Mouse (Mus musculus) 3T3-L1 (cell line): Measurements from ENCODE around the gene Becn1.
A peak's percentile ranks its signal among the peaks of the same experiment; 100 is the strongest.
"Not testable (repeated sequence)": the region's sequence is repeated elsewhere in the genome, so short reads cannot be mapped to it uniquely, and the experiment has no call there.

ENCODE experiments used
- DNase-seq: peaks from one replicate; pipeline ENCODE4 v3.0.0-alpha.2; 2015; ENCODE audit warnings: low read depth, low spot score

Becn1 gene

GRCm38 (mm10) chr11:101302004-101302798 is at the start of gene Becn1:
Becn1 (minus strand) TSS chr11:101302286.
- peak; percentile 98 for DNase-seq

DNA sequence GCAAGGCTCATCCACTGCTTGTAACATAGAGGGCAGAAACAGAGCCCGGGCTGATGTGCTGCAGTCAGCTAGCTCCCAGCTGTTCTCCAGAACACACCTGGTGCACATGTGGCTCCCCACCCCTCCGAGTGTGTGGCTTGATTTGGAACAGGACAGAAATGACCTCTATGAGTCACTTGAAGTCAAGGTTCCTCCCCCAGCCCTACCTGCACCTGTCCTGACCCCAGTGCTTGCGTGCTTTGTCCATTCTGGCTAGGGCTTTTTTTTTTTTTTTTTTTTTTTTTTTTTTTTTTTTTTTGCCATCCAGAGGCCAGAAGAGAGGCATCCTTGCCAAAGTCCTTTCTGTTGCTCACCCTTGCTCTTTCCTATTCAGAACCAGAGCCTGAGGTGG is 49.6 kb upstream of the Becn1 start:
- no peak for DNase-seq

DNA sequence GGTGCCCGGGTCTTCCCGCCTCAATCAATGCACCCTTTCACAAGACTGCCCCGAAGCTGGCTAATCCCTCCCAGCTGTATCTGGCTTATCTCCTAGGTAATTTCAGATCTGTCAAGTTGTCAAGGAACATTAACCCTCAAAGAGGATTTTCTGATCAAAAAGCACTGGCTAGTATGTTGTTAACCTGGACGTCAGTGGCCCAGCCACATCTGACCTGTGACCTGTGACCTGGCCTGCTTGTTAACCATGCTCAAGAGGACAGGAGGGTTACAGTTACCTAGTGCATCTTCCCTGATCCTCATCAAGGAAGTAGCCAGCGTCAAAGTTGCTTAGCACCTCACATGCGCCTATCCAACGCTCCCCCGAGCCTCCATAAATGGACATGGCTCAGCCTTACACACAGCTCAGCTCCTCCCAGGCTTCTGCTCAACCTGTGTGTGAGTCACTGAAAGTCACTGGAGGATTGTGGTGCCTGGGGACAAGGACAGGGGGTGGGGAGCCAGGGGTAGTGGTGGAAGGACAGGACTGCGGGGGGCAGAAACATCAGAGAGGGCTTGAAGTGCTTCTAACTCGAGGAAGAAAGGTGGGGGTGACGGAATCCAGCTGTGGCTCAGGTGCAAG is 49.1 kb upstream of the Becn1 start:
- DNase-seq: no peak

DNA sequence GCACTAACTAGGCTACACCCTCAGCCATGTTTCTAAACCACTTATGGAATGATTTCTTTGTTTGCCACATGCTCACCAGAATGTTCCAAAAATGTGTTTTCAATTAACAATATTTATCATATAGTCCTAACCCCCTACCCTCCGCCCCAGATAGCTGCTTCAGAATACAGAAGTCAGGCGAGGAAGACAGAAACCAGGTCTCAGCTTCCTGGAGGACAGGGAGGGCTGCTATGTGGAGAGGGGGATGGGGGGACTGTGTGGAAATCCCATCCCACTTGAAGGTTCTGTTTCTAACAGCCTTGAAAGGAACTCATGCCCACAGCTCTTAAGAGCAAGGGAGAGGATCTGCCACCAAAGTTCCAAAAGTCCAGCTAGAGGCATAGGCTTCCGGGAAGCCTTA is 47.1 kb upstream of the Becn1 start:
- DNase-seq: no peak

DNA sequence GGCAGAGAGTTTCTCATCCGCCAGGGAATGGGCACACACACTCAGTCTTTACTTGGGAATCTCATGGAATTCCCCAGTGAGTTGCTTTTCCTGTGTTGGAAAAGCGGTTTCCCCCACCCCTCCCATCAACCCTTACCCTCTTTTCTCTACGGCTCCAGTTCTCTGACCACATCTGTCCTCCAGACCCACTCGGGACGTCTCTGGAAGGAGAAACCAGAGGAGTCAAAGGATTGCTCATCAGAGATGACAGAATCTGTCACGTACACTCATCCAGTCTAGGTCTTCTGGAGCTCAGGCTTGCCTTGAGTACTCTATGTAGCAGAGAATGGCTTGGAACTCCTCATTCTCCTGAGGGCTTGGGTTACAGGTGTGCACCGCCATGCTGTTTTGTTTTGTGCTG is 46.7 kb upstream of the Becn1 start:
- peak; percentile 47 for DNase-seq

GRCm38 (mm10) chr11:101347083-101347775 is 45.1 kb upstream of the Becn1 start:
- DNase-seq: no peak

DNA sequence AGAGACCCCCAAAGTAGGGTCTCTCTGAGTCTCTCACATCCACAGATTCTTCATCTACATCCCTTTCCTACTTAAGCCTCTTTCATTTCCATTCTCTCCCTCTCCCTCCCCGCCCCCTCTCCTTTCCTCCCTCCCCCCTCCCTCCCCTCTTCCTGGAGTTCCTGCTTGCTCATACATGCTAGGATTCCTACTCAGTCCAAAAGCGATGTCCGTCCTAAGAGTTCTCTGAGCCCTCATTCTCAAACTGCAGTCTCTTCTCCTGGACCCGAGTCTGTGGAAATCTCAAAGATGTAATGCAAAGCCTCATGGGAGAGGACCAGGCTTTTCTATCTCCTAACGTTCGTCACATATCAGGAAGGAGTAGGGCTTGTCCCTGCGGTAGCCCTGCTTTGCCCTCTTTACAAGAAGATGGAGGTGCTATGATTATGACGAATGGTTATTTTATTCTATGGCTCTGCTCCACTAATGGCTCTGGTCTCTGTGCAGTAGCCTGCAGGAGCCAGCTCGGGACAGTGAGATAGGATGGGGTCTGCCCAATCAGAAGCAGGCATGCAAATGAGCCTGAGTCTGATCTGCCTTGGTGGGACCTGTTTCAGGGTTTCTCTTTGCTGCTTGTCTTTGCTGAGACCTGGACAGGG is 36.2 kb upstream of the Becn1 start:
- peak; percentile 44 for DNase-seq

- DNase-seq: no peak
Measured at GRCm38 (mm10) chr11:101335685-101336084, 33.6 kb upstream of the Becn1 start.

GRCm38 (mm10) chr11:101334516-101334915 is 32.4 kb upstream of the Becn1 start:
- no peak for DNase-seq

DNA sequence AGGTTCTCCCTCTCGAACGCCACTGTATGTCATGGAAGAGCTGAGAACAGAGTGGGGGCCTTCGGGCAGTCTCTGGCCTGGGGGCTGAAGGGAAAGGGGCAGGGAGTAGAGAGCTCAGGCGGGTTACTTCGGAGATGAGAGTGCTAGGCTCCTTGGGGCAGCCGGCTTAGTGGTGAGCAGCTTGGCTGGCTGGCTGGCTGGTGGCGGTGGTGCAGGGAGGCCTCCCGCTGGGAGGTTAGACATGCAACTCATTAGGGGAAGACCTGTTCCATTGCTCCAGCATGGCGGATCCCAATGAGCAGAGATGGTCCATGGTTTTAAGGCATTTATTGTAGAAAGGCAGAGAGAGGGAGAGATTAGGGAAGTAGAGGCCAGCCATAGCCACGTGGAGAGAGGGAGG is 31.9 kb upstream of the Becn1 start:
- no peak for DNase-seq

DNA sequence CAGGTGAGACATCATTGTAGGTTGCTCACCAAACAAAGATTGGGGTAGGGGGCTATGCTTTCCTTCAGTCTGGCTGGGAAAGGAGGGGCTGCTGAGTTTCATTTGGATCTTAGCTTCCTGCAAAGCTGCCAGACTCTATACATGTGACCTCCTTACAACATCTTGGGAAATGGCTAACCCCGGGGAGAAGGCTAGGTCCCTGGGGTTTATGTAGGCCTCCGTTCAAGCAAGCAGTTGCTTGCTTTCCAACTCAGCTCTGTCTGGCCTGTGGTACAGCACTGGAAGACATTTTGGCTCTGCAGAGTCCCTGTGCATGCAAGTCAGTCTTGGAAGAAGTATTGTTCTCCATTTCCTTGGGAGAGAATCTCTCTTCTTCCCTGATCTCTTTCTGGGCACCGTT is 30.5 kb upstream of the Becn1 start:
- no peak for DNase-seq

DNA sequence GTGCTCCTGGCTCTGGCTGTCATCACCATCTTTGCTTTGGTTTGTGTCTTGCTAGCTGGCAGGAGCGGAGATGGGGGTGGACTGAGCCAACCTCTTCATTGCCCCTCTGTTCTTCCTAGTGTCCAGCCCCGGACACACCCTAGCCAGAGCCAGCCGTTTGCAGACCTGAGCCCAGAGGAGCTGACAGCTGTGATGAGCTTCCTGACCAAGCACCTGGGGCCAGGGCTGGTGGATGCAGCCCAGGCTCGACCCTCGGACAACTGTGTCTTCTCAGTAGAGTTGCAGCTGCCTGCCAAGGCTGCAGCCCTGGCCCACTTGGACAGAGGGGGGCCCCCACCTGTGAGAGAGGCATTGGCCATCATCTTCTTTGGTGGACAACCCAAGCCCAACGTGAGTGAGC is 28.9 kb upstream of the Becn1 start:
- not testable (repeated sequence) for DNase-seq

- peak; percentile 94 for DNase-seq
Measured at GRCm38 (mm10) chr11:101330371-101330924, 28.4 kb upstream of the Becn1 start, which contains the start of gene Aoc3. Aoc3 (plus strand) TSS chr11:101330605.

DNA sequence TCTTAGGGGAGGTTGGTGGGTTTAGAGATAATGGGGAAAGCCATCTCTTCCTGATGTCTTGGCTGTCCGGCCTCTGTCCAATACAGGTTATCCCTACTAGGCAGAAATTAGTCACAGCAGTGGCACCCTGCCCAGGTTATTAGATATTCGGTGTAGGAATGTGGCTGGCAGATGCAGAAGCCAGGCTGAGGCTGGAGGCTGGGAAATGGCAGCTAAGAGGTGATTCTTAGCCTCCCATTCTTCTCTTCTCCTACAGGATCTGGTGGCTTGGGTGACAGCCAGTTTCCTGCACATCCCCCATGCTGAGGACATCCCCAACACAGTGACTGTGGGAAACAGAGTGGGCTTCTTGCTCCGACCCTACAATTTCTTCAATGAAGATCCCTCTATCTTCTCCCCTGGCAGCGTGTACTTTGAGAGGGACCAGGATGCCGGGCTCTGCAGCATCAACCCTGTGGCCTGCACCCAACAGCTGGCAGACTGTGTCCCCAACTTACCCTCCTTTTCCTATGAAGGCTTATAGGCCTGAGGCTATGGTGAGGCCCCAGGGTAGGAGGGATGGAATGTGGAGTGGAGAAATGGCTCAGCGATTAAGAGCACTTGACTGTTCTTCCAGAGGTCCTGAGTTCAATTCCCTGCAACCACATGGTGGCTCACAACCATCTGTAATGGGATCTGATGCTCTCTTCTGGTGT is 27.0 kb upstream of the Becn1 start:
- peak; percentile 99 for DNase-seq

DNA sequence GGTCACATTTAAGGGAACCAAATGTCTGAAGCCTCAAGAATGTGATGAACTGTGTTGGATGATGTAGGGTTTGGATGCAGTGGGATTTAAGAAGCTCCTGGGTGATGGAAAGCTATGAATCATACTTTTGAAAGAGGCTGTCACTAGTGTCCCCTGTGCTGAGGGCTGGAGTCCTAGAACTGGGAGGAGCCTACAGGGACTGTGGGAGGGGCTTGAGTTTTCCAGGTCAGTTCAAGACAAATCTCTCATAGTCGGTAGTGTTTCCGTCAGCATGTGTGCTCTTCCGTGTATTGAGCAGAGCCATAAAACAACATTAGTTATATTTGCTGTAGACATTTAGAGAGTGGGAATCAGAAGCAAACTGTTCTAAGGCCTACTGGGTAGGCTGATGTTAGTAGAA is 25.2 kb upstream of the Becn1 start:
- peak; percentile 25 for DNase-seq

- no peak for DNase-seq
Measured at GRCm38 (mm10) chr11:101326147-101326546, 24.1 kb upstream of the Becn1 start.

DNA sequence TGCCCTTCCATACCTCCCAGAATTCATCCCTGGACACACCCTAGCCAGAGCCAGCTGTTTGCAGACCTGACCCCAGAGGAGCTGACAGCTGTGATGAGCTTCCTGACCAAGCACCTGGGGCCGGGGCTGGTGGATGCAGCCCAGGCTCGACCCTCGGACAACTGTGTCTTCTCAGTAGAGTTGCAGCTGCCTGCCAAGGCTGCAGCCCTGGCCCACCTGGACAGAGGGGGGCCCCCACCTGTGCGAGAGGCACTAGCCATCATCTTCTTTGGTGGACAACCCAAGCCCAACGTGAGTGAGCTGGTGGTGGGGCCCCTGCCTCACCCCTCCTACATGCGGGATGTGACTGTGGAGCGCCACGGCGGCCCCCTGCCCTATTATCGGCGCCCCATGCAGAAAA is 23.1 kb upstream of the Becn1 start:
- not testable (repeated sequence) for DNase-seq

DNA sequence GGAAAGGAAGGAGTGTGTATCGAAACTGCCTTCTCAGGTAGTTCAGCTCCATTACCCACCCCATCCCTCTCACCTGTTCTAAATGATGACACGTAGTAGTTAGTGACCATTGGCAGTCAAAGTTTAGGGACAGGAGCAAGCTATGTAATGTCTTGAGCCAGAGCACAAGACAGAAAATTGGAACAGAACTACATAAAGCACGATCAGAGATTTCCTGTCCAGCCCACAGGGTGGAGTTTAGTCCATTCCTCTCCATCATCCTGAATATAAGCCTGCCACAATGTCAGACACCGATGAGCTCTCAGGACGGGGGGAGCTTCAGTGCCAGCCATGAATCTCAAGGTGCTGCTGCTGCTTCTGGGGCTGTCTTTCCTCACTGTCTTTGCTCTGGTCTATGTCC is 22.7 kb upstream of the Becn1 start, which contains the start of gene Aoc2:
Aoc2 (plus strand) TSS at position 301 of the 400 bp plus-strand sequence.
- no peak for DNase-seq

DNA sequence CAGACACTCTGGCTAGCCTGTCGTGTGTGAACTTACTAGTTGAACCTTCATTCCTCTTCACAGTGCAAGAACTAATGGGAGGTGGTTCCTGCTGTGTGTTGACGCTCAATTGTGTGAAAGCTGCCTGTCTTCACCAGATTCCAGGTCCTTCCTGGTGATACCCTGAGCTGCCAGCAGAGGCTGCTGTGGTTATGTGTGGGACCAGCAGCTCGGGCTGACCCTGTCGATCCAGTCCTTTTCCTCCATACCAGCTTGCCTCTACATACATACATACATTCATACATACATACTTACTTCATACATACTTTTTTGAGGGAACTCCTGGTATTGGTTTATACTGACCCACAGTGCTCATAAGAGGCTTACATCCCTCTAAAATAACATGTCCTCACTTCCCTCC is 21.5 kb upstream of the Becn1 start:
- peak; percentile 87 for DNase-seq

DNA sequence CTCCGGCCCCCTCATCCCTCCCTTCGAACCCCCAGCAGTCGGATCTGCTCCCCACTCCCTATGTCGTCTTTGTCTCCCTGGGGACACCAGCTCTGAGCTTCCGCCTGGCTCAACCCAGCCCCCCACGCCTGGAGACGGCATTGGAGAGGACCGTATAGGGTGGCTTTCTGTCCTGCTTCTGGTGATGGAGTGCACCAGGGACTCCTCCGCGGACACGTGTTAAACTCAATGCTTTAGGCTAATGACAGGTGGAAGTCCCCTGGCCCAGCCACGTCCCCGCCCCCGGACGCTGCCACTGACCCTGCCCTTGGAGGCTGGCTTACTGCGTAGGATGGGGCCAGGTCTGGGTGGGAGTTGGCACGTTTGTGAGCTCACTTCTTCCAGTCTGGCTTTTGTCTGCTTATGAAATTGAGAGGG is 14.4 kb upstream of the Becn1 start:
- peak; percentile 52 for DNase-seq
